Mouse (Mus musculus) lung, adult 2 months (tissue): ENCODE measurements around the gene Lrmda.

Source experiments
- CTCF ChIP-seq: fragments of 200-500 bp; IDR thresholded peaks from 2 replicates; pipeline ENCODE4 v1.5.1; 2011; ENCODE audit warnings: mild to moderate bottlenecking, low read length, control low read depth; ENCODE audit not compliant: insufficient read depth
- POLR2A ChIP-seq: fragments of 200-500 bp; IDR thresholded peaks from 2 replicates; pipeline ENCODE4 v1.6.1; 2011; ENCODE audit warnings: low read depth, mild to moderate bottlenecking, control low read depth, low read length, borderline replicate concordance; ENCODE audit errors: extremely low read depth

GRCm38 (mm10) chr14:22017011-22017410 lies 2.5 kb upstream of the Lrmda start:
- TF ChIP-seq CTCF: no peak
- TF ChIP-seq POLR2A: no peak
